Mouse (Mus musculus) heart, adult 2 months (tissue): ENCODE data around the gene Upp1.

ENCODE experiments used
- CTCF ChIP-seq: fragments of 200-600 bp; IDR thresholded peaks from 2 replicates; pipeline ENCODE4 v1.8.1; 2022; ENCODE audit warnings: antibody characterized with exemption, mild to moderate bottlenecking, moderate library complexity
- EP300 ChIP-seq: fragments of 200-500 bp; IDR thresholded peaks from 2 replicates; pipeline ENCODE4 v1.6.1; 2011; ENCODE audit warnings: low read depth, low read length, control low read depth; ENCODE audit not compliant: insufficient read depth
- POLR2A ChIP-seq: fragments of 200-500 bp; IDR thresholded peaks from 2 replicates; pipeline ENCODE4 v1.6.1; 2011; ENCODE audit warnings: mild to moderate bottlenecking, low read depth, low read length, control low read depth; ENCODE audit not compliant: insufficient read depth

DNA sequence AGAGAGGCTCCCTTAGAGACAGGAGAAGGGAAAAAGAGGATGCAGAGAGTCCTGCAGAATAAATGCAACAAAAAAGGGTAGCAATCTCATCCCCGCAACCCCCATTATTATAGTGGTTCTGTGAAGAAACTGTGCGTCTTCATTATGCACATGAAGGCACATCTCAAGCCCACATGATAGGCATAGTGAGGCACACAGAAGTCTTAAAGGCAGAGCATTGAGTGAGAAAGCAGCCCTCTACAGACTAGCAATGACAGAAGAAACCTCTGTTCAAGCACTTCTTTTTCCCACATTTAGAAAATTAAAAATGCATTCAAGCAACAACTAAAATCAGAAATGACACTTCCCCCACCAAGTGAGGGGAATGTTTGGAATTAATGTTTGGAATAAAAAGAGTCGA, 41.5 kb upstream of the Upp1 start:
- no peak for TF ChIP-seq CTCF
- TF ChIP-seq POLR2A, result no peak
- no peak for TF ChIP-seq EP300
